Mouse (Mus musculus): ENCODE results near the gene Xpo4.
"Not testable (repeated sequence)": the region's sequence is repeated elsewhere in the genome, so short reads cannot be mapped to it uniquely, and the experiment has no call there.

Xpo4 gene

GRCm38 (mm10) chr14:57682751-57683150 is 17.5 kb upstream of the Xpo4 start:
- in situ Hi-C loops (cut with MboI, MseI): loop anchor here (5.0 kb wide), 1 partner anchor 125 kb away; no protein-coding TSS in a partner anchor

DNA sequence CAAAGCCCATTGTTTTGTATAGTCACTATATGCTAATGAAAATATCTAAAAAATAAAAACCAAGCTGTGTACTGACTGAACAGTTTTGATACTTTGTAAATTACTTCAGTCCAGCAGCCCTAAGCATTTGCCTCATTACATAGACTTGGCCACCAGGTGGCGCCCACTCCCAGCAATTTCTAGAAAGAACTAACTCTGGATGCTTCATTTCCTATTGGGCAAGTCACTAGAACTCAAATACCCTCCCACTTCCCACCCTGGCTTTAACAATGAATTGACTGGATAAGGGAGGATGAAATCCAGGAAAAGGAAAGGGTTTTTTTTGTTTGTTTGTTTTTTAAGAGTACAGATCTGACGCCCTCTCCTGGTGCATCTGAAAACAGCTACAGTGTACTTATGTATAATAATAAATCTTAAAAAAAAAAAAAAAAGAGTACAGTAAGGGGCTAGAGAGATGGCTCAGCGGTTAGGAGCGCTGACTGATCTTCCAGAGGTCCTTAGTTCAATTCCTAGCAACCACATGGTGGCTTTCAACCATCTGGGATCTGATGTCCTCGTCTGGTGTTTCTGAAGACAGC is 14.8 kb upstream of the Xpo4 start:
- in situ Hi-C loops (cut with MboI, MseI): loop anchor here (5.0 kb wide), 2 partner anchors 127 to 232 kb away; no protein-coding TSS in a partner anchor

GRCm38 (mm10) chr14:57679523-57679922 is 14.3 kb upstream of the Xpo4 start:
- in situ Hi-C loops (cut with MboI, MseI): loop anchor here (5.0 kb wide), 1 partner anchor 233 kb away; no protein-coding TSS in a partner anchor

- in situ Hi-C loops (cut with MboI, MseI): loop anchor here (5.0 kb wide), 1 partner anchor 237 kb away; no protein-coding TSS in a partner anchor
These were observed 10.3 kb upstream of the Xpo4 start for GRCm38 (mm10) chr14:57675481-57675880.

DNA sequence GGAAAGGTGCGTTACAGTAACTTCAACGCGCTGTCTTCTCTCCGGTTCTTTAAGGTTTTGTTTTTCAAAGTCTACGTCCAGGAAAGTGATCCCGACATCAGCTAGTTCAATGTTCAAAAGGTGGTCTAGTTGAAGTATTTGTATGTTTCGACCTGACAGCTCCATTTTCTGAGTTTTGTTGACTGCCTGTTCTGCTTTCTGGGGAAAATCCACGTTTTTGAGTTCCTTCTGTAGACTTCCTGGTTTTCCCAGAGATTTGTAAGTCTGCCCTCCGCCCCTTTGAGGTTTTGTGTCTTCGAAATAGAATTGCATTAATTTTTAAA is 359 bp upstream of the Xpo4 start:
- in situ Hi-C loops (cut with MboI, MseI): no loop called here

GRCm38 (mm10) chr14:57664311-57664821 is 864 bp downstream of the Xpo4 start:
- in situ Hi-C loops (cut with MboI, MseI): no loop called here

DNA sequence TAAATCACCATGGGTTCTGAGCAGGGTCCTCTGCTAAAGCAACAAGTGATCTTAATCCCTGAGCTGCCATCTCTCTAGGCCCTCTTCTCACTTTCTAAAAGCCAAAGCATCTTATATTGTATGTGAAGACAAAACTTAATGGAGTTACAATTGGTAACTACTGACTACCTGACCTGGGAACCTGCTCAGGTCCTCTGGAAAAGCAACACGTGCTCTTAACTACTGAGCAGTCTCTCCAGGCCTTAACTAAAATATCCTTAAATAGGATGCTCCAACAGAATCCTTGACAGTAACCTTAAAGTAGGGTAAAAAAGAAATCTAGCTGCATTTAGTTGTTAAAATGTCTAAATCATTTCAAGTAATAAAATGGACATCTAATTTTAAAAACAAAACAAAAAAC is 1.6 kb downstream of the Xpo4 start:
- in situ Hi-C loops (cut with MboI, MseI): no loop called here

GRCm38 (mm10) chr14:57658301-57658700 is 6.9 kb downstream of the Xpo4 start:
- in situ Hi-C loops (cut with MboI, MseI): no loop called here

DNA sequence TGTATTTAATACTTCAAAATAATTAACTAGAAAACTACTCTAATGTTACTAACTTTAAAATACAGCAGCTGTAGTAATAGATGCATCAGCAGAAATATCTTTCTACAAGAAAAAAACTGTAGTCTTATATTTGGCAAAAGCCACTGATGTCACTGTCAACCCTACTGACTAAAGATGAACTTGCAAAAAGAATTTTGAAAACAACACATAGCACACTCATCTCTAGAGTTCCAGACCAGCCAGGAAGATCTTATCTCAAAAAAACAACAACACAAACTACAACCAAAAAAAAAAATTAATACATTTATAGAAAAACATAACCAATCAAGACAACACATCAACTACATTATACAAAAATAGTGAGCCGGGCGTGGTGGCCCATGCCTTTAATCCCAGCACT is 7.7 kb downstream of the Xpo4 start:
- in situ Hi-C loops (cut with MboI, MseI): no loop called here

DNA sequence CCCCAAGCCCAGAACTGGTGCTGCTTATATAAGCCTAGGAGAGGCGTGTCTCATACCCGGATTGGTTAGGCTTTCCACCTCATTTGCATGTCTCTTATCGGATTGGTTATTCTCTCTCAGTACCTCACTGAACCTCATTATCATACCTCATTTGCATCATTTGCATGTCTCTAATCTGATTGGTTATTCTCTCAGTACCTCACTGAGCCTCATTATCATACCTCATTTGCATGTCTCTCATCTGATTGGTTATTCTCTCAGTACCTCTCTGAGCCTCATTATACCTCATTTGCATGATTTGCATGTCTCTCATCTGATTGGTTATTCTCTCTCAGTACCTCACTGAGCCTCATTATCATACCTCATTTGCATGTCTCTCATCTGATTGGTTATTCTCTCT is 8.7 kb downstream of the Xpo4 start:
- in situ Hi-C loops (cut with MboI, MseI): not testable (repeated sequence)

- in situ Hi-C loops (cut with MboI, MseI): no loop called here
These were observed 15.7 kb downstream of the Xpo4 start for GRCm38 (mm10) chr14:57649501-57649900.

DNA sequence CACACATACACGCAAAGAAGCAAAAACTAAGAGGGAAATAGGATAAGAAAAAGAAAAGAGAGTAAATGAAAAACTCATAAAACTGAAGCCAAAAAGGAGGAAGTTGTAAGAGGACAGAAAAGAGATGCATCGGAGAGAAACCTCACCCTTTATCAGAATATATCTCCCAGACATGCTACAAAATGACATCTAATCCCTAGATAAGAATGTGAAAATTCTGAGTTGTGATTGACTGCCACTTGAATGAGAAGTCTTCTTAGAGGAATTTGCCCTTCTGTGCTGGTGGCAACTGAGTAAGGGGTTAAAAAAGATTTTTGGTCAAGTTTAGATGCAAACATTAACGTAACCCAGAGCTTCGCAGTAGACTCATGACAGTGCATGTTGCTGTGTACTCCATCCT is 19.1 kb downstream of the Xpo4 start:
- in situ Hi-C loops (cut with MboI, MseI): no loop called here

GRCm38 (mm10) chr14:57639153-57639552 is 26.1 kb downstream of the Xpo4 start:
- in situ Hi-C loops (cut with MboI, MseI): no loop called here

GRCm38 (mm10) chr14:57634141-57634540 is 31.1 kb downstream of the Xpo4 start:
- in situ Hi-C loops (cut with MboI, MseI): no loop called here

DNA sequence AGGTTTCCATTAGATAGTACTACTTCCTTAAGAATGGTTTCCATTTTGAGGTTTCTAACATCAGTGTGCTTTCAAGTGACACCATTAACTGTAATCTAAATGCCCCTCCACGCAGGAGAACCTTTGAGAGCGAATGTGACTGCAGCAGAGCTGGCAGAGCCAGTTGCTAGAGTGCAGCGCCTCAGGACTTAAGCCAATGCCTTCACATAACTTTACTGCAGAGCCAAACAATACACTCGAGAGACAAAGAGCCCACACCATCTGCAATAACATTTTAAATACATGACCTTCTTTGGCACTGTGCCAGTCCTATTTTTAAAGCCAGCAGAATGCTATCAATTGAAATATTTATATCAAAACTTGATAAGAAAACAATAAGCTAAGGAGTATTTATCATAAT is 35.6 kb downstream of the Xpo4 start:
- in situ Hi-C loops (cut with MboI, MseI): no loop called here

DNA sequence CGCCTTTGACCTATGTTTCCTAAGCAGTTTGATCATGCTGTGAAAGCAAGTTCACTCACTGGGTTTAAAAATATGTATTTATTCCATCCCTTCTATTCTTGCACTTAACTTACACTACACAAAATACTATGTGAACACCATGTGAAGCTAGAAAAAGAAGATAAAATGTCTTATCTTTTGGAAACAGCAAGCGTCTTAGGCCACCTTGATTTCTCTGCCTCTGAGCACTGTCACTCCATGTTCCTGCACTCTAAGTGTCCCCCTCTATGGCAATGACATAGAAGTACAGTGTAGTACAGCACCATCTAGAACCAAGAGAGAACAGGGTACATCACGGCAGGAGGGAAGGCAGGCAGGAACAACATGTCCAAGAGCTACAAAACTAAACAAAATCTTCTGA is 42.3 kb downstream of the Xpo4 start:
- in situ Hi-C loops (cut with MboI, MseI): no loop called here

DNA sequence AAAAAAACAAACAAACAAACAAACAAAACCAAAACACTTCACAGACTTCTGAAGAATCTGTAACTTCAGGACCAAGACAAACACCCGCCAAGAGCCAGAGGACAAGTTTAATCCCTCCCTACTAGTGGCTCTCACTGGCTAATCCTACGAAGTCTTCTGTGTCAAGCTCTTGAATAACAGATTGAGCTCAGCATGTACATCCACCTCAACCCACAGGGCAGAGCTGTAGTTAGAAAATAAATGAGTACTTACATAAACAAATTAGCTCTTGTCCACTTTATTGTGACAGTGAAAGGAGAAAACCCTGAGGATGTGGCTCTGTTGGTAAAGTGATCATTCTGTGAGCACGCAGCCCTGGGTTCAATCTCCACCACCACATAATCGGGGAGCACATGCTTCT is 43.5 kb downstream of the Xpo4 start:
- in situ Hi-C loops (cut with MboI, MseI): no loop called here

DNA sequence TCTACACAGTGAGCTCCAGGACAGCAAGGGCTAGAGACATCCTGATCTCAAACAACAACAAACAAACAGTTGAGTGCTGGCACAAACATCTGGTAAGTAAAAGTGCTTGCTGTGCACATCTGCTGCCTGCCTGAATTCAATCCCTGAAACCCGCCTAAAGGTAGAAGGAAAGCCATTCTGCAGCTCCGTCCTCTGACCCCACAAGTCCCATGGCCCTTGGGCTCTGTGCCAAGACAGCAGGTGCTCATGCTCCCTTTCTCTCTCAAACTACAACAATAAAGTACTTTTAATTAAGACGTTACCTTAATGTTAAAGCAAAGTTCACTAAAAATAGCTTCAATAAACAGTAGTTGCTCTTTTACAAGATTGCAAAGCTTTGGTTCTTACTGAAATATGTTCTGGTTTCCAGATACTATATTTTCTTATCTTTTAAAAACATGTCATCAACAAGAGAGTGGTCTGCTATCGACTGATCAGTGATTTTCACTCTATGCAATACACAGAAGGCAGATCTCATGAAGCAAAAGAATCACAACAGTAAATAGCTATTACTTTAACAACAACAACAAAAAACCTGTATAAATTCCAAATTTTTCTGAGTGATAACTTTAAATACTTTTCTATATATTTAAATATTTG is 44.5 kb downstream of the Xpo4 start:
- in situ Hi-C loops (cut with MboI, MseI): no loop called here

DNA sequence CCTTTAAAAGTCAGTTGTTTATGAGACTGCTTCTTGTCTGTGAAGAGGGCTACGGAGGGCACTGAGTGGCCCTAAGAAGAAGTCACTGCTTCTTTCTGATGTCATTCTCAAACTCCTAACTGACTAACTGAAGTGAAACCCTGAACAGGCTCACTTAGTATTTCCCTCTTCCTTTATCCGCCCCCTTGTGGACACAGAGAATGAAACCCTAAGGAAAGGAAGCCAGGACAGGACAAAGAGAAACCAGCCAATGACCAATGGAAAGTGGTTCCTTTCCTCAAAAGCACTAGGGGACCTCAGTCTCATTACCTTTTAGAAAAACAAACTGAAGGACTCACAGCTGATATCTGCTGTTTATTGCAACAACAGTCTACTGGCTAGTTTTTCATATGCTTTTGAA is 45.7 kb downstream of the Xpo4 start:
- in situ Hi-C loops (cut with MboI, MseI): no loop called here

GRCm38 (mm10) chr14:57617675-57618074 is 47.6 kb downstream of the Xpo4 start:
- in situ Hi-C loops (cut with MboI, MseI): no loop called here

DNA sequence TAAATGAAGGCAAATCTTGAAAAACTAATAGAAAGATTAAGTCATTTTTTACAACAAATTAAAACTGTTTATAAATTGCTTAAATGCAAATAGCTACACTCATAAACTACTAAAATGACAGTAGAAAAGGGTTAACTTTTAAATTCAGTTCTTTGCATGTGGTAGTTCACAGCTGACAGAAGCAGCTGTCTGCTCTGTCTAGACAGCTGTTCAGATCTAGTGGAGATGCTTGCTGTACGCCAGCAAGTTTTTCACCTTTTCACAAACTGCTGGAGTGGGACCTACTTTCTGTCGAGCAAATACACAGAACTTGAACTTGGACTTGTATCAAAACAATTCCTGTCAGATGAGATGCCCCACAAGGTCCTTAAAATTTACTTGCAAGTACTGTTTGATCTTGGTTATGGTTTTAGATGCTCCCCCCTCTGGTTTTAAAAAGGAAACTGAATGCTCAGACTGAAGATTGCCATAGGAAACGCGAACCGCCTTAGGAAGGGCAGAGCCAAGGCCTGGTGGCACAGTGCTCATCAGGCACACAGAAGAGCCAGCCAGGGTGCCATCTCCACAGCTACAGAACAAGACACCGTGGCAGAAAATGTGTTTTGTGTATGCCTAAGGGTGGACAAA is 48.8 kb downstream of the Xpo4 start:
- in situ Hi-C loops (cut with MboI, MseI): no loop called here

DNA sequence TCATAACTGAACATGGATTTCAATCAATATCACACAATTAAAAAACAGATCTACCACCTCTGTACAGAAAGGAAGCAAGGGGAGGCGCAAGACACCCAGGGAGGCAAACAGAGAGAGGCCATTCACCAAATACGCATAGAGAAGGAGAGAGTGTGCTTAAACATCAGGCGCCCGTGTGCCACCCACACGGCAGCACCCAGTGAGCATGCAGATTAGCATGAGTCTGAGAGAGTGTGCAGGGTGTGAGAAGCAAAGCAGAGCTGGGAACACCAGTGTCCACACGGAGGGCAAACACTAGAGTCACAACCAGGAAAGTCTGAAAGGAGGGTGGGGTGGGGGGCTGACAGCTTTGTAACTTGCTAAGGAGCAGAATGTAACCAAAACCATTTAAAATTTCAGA is 49.4 kb downstream of the Xpo4 start:
- in situ Hi-C loops (cut with MboI, MseI): no loop called here

DNA sequence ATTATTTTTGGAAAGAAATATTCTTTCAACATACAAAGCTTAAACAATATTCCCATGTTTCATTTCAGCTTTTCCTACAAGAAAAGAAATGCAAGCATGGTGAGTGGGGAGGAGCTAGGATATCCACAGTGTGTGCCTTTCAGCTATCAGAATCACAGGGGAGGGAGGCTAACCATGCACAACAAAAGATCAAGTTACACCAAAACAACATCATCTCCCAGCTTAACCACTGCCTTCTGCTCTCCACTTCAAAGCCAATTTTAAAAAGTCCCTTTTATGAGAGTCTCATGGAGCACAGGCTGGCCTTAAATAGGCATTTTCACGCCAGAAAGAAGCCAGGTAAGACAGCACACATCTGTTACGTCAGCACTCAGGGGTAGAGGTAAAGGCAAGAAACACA is 54.2 kb downstream of the Xpo4 start:
- in situ Hi-C loops (cut with MboI, MseI): no loop called here
